Mouse (Mus musculus) urinary bladder, postnatal 25 days (tissue): ENCODE data around the gene Fbxl19.

ENCODE experiments used
- DNase-seq: peaks from one replicate; pipeline ENCODE4 v3.0.0; 2022; ENCODE audit warnings: low spot score

The Fbxl19 gene

GRCm38 (mm10) chr7:127744366-127745045, at the start of gene Fbxl19:
TSS of gene Fbxl19 (plus strand) at chr7:127744543.
- DNase-seq = peak; percentile 68

GRCm38 (mm10) chr7:127698986-127699385, 45.4 kb upstream of the Fbxl19 start:
- no peak for DNase-seq

GRCm38 (mm10) chr7:127700712-127701331, 43.5 kb upstream of the Fbxl19 start:
- no peak for DNase-seq

GRCm38 (mm10) chr7:127703561-127704178, 40.7 kb upstream of the Fbxl19 start:
- no peak for DNase-seq

- DNase-seq = no peak
Measured at GRCm38 (mm10) chr7:127704598-127704997, 39.7 kb upstream of the Fbxl19 start.

GRCm38 (mm10) chr7:127705706-127706105, 38.6 kb upstream of the Fbxl19 start:
- no peak for DNase-seq

- DNase-seq = no peak
Measured at GRCm38 (mm10) chr7:127707045-127707956, 37.0 kb upstream of the Fbxl19 start.

- no peak for DNase-seq
Measured at GRCm38 (mm10) chr7:127707957-127708206, 36.5 kb upstream of the Fbxl19 start.

GRCm38 (mm10) chr7:127708207-127709078, 35.9 kb upstream of the Fbxl19 start, which contains the start of gene Bcl7c:
TSS of gene Bcl7c (minus strand) at chr7:127708933.
- peak; percentile 86 for DNase-seq

- no peak for DNase-seq
Measured at GRCm38 (mm10) chr7:127709261-127709979, 34.9 kb upstream of the Fbxl19 start.

- DNase-seq = no peak
Measured at GRCm38 (mm10) chr7:127711031-127711430, 33.3 kb upstream of the Fbxl19 start.

- no peak for DNase-seq
Measured at GRCm38 (mm10) chr7:127711456-127711855, 32.9 kb upstream of the Fbxl19 start.

GRCm38 (mm10) chr7:127712461-127713385, 31.6 kb upstream of the Fbxl19 start, which contains the start of gene Ctf1:
TSS of gene Ctf1 (plus strand) at chr7:127712736.
- peak; percentile 58 for DNase-seq

- no peak for DNase-seq
Measured at GRCm38 (mm10) chr7:127714816-127715215, 29.5 kb upstream of the Fbxl19 start.

- peak; percentile 70 for DNase-seq
Measured at GRCm38 (mm10) chr7:127716992-127717391, 27.4 kb upstream of the Fbxl19 start.

- DNase-seq = no peak
Measured at GRCm38 (mm10) chr7:127718339-127718738, 26.0 kb upstream of the Fbxl19 start.

GRCm38 (mm10) chr7:127719258-127719657, 25.1 kb upstream of the Fbxl19 start:
- DNase-seq = no peak

- no peak for DNase-seq
Measured at GRCm38 (mm10) chr7:127725490-127725889, 18.9 kb upstream of the Fbxl19 start.

- DNase-seq = no peak
Measured at GRCm38 (mm10) chr7:127725924-127726323, 18.4 kb upstream of the Fbxl19 start.

- no peak for DNase-seq
Measured at GRCm38 (mm10) chr7:127727898-127728297, 16.4 kb upstream of the Fbxl19 start.
